Mouse (Mus musculus) MEL (cell line): Measurements from ENCODE around the gene Exoc3l2.
A peak's percentile ranks its signal among the peaks of the same experiment; 100 is the strongest.

Experiments
- CHD1 ChIP-seq: IDR thresholded peaks from 2 replicates; pipeline ENCODE4 v1.6.1; 2012; ENCODE audit warnings: low read depth, mild to moderate bottlenecking, inconsistent platforms, low read length, improper control_type of control experiment
- CHD2 ChIP-seq: IDR thresholded peaks from 2 replicates; pipeline ENCODE4 v1.6.1; 2011; ENCODE audit warnings: low read length, improper control_type of control experiment
- CTCF ChIP-seq, 3 experiments: IDR thresholded peaks in 2 of 3; conservative IDR thresholded peaks in 1 of 3; 2 replicates each; pipeline ENCODE4 v1.5.1; 2011 to 2012; ENCODE audit warnings: low read length in 3 of 3, low read depth in 2 of 3, mild to moderate bottlenecking in 2 of 3, improper control_type of control experiment in 1 of 3, inconsistent platforms in 1 of 3, mixed read lengths in 1 of 3, moderate library complexity in 1 of 3; ENCODE audit not compliant: control insufficient read depth in 1 of 3, insufficient read depth in 1 of 3, poor library complexity in 1 of 3, severe bottlenecking in 1 of 3
- JUND ChIP-seq: IDR thresholded peaks from 2 replicates; pipeline ENCODE4 v1.6.1; 2011; ENCODE audit warnings: low read depth, mild to moderate bottlenecking, improper control_type of control experiment, low read length
- MAFK ChIP-seq: IDR thresholded peaks from 2 replicates; pipeline ENCODE4 v1.6.1; 2011; ENCODE audit warnings: low read depth, mild to moderate bottlenecking, low read length, improper control_type of control experiment, borderline replicate concordance
- NELFE ChIP-seq: IDR thresholded peaks from 2 replicates; pipeline ENCODE4 v1.6.1; 2011; ENCODE audit warnings: low read depth, low read length, improper control_type of control experiment
- POLR2A ChIP-seq, 2 experiments: IDR thresholded peaks; 2 replicates each; pipeline ENCODE4 v1.6.1; 2011 to 2012; ENCODE audit warnings: low read length in 2 of 2, mild to moderate bottlenecking in 2 of 2, control low read depth in 1 of 2, improper control_type of control experiment in 1 of 2, low read depth in 1 of 2, moderate library complexity in 1 of 2; ENCODE audit not compliant: control insufficient read depth in 1 of 2, insufficient read depth in 1 of 2, poor library complexity in 1 of 2
- POLR2AphosphoS2 ChIP-seq: IDR thresholded peaks from 2 replicates; pipeline ENCODE4 v1.6.1; 2011; ENCODE audit warnings: low read length, improper control_type of control experiment
- SIN3A ChIP-seq: IDR thresholded peaks from 2 replicates; pipeline ENCODE4 v1.6.1; 2012; ENCODE audit warnings: low read length, improper control_type of control experiment, inconsistent platforms
- SMC3 ChIP-seq: IDR thresholded peaks from 2 replicates; pipeline ENCODE4 v1.6.1; 2011; ENCODE audit warnings: low read depth, low read length, improper control_type of control experiment
- TAL1 ChIP-seq: IDR thresholded peaks from 2 replicates; pipeline ENCODE4 v1.6.1; 2012; ENCODE audit warnings: mild to moderate bottlenecking, inconsistent platforms, low read length, moderate library complexity, mixed read lengths
- TBP ChIP-seq: IDR thresholded peaks from 2 replicates; pipeline ENCODE4 v1.8.0; 2011; ENCODE audit warnings: low read depth, low read length, improper control_type of control experiment
- ZC3H11A ChIP-seq: IDR thresholded peaks from 2 replicates; pipeline ENCODE4 v1.6.1; 2012; ENCODE audit warnings: low read depth, mild to moderate bottlenecking, inconsistent platforms, low read length, improper control_type of control experiment
- ZMIZ1 ChIP-seq: IDR thresholded peaks from 2 replicates; pipeline ENCODE4 v1.6.1; 2012; ENCODE audit warnings: low read depth, mild to moderate bottlenecking, inconsistent platforms, low read length, improper control_type of control experiment, moderate library complexity

DNA sequence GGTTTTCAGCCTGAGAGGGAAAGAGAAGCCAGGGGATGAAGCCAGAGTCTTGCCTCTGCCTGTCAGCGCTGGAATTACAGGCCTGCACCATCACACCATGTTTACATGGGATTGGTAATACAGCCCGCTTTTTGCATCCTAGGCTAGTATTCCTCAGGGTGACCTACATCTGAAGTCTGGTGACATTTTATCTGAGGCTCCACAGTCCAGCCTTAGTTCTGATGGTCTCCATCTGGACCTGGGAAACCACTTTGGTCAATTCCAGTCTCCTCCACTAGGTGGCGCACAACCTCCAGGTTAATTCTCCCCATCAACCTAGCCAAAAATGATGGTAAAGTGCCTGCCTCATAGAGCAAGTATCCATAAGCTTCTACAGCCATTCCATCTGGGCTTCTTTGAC, 19.8 kb upstream of the Exoc3l2 start:
- TF ChIP-seq CTCF (IDR thresholded peaks at IDR 0.05 in 2 of 3, conservative IDR thresholded peaks at IDR 0.05 in 1 of 3; ENCODE audit: control insufficient read depth in 1 of 3, insufficient read depth in 1 of 3, low read depth in 2 of 3, low read length in 3 of 3, poor library complexity in 1 of 3, severe bottlenecking in 1 of 3) (peak; percentile 77 to 97 (median 89)), CHD2 (no peak), JUND (0 out of 2 replicates have a peak, but pooled peaks have one; percentile 16), POLR2AphosphoS2 (no peak), MAFK (no peak), SIN3A (no peak), SMC3 (peak; percentile 65), ZMIZ1 (no peak), TAL1 (no peak), POLR2A (IDR thresholded peaks at IDR 0.05; ENCODE audit: control insufficient read depth in 1 of 2, insufficient read depth in 1 of 2, low read depth in 1 of 2, low read length in 2 of 2, poor library complexity in 1 of 2) (no peak), CHD1 (no peak), TBP (no peak), NELFE (no peak), ZC3H11A (peak; percentile 48)
